Mouse (Mus musculus) c-Kit-positive CD71-negative TER-119-negative erythroid progenitor cells, embryonic 14.5 days (primary cell): ENCODE results near the gene Mllt1.

ENCODE experiments used
- DNase-seq: peaks from one replicate; pipeline ENCODE4 v3.0.0-alpha.2; 2013; ENCODE audit warnings: low read depth

Mllt1 gene

DNA sequence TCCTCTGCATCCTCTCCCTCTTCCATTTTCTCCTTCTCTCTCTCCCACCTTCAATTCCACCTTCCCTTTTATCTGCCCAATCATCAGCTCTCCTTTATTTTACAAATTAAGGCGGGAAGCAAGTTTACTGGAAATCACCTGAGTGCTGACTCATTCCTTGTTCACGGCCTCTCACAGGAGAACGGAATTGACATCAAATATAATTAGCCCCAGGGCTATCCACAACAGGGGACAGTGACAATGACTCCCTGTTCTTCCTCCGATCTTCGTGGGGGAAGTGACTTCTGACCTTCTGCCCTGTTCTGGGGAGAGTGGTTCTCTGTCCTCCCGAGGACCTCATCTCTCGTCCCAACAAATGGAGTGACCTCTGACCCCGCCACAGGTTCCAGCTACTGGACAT lies 58.2 kb downstream of the Mllt1 start:
- no peak for DNase-seq

DNA sequence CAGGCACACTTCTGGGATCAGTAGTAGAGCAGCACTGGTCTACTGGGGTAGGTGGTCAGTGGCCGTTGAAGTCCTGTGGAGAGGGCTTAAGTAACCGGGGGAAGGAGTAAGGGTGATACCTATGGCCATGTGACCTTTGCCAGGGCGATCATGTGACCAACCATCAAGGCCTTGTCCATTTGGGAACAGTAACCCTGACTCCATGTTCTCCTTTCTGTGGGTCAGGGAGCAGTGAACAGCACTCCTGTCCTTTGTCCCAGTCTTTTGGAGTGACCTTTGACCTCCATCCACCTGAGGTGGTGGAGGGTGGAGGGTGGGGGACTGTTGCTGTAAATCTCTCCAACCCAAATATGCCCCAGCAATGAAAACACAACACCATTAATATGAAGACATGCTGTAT lies 58.8 kb downstream of the Mllt1 start:
- no peak for DNase-seq

DNA sequence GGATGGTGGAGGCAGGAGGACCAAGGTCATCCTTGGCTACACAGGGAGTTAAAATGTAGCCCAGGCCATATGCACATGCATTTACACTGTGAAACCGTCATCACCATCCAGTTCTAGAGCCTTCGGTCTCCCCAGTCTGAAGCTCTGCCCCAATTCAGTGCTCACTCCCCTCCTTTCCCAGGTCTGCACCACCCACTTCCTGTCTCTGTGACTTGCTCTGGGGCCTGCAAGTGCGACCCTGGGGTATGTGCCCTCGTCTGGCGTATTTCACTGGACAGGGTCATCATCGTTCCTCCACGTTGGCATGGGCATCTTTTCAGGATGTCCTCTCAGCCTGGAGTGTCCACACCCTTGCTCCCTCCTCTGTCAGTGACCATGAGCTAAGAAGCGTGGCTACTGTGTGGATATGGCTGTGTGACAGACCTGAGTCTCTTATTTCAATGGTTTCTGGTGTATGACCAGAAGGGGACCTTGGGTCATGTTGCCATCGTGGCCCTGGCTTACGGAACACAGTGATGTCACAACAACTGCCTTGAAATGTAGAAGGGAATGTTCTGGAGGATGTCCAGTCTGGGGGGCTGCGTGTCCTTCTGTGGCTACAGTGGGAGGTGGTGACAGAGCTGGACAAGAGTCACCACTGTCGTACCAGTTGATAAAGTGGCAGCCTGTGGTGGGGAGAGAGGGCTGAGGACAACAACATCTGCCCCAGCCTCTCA lies 60.1 kb downstream of the Mllt1 start, which contains the start of gene 1700061G19Rik:
Gene 1700061G19Rik, plus strand, starts transcription at position 542 of the 716 bp plus-strand sequence.
- no peak for DNase-seq

DNA sequence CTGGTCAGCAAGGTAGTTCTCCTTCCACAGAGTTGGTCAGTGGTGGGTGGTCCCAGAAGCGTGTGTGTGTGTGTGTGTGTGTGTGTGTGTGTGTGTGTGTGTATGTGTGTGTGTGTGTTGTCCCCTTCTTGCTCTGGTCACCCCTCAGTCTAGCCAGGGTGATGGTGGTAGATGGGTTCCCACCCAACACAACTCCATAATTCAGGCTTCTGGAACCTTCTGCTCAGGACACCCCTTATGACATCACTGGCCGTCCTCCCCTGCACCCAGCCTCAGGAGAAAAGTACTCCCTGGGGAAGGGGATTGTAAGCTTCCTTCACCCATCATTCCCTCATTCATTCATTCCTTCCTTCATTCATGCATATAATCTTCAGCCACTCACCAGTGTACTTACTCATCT lies 61.0 kb downstream of the Mllt1 start, which contains the start of gene Acsbg2:
Gene Acsbg2, minus strand, starts transcription at position 211 of the 400 bp plus-strand sequence.
- DNase-seq, result no peak

DNA sequence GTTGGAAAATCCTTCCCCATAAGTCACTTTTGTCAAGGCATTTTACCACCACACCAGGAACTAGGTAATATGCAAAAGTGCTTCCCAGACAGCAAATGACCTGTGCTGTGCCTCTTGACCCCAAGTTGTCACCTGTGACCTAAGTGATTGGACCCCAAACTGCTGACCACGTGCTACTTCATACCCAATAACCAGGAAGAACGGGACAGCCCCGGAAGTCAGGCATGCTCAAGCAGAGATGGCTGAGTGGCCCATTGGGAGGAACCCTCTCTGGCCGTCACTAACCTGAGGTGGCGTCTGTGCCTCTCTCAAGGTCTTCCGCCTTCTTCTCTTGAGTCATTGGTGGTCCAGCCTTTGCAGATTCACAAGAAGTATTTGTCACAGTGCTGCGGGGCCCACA lies 62.7 kb downstream of the Mllt1 start:
- no peak for DNase-seq

DNA sequence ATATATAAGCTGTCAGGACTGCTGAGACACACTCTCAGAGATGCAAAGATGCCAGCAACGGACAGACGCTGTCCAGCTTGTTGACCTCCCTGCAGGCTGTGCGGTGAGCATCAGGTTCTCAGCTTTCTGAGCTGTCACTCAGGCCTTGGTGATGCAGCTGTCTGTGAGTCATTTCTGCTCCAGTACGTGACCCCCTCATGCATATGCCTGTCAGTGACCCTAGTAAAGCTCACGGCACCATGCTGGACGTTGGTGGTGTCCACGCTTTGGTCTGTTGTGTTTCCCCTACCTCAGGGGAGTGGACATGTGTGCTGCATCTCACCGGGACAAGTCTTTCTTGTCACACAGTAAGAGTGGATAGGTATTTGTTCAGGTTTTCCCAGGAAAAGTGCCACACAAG lies 63.4 kb downstream of the Mllt1 start:
- DNase-seq, result no peak

DNA sequence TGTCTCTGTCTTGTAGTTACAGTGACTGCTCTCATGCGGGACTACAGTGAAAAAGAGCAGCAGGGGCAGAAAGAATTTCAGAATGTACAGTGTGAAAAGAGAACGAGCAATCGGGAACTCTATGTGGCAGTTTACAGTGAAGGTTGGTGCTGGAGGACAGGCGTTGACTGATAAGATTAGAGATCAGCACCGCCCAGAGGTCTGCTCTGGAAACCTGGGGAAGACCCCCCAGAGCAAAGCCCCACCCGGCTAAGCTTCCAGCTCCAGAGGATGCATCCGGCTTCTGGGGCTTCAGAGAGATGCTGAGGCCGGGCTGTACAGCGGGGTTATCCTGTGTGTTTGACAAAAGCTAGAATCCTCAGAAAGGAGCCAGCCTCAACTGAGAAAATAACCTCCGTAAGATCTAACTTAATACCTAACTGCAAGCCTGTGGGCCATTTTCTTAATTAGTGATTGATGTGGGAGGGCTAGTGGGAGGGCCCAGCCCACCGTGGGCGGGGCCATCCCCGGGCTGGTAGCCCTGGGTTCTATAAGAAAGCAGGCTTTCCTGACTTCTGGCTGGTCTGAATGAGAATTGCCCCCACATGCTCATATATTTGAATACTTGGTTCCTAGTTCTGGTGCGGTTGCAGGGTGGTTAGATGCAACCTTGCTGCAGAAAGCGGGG lies 64.8 kb downstream of the Mllt1 start:
- DNase-seq, result no peak

DNA sequence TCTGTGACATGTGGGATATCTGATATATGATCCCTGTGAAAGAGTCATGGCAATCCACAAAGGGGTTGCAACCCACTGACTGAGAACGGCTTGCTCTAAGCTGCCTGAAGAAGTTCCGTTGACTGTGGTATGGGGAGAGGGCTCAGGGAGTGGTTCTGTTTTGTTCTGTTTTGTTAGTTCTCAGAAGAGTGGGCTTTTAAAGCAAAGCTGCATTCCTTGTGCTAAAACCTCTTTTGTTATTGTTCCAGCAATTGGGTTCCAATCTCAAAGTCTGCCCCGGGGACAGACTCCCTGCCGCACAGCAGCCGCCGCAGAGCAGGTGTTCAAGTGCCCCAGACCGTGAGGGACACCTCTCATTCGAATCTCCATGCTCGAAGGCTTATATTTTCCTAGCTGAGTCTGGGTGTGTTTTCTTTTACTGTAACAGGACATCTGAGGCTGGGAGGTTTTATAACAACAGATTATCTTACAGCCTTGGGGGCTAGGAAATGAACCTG lies 65.7 kb downstream of the Mllt1 start:
- no peak for DNase-seq

DNA sequence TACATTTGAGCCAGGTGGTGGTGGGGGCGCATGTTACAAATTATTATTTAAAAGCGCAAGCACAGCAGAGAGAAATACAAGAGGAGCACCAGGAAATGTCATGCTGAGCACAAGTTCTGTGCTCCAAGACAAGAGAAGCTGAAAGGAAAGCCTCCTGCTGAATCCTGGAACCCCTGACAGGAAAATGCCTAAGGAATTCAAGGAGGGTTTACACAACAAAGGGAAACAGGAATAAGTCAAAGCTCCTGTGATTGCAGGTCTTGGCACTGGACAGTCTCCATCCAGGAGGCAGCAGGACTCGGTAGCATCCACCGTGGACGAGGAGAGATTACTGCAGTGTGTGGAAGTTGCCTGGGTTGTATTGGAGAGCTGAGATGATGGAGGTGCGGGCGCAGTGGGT lies 69.1 kb downstream of the Mllt1 start:
- DNase-seq, result no peak

DNA sequence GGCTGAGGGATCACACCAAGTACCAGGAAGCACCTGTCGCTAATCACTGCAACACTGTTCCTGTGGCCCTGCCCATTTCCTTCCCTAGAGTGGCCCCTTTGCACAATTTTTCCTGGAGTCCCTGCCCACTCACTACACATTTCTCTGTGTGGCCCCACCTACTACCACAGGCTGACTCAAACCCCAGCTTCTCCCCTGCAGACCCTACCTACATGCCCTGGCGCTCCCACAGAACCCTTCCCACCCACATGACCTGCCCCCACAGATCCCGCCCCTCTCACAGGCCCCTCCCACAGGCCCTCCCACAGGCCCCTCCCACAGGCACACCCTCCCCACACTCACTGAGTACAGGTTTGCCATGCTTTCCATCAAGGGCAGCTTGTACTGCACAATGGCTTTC lies 74.0 kb downstream of the Mllt1 start:
- peak; percentile 67 for DNase-seq

DNA sequence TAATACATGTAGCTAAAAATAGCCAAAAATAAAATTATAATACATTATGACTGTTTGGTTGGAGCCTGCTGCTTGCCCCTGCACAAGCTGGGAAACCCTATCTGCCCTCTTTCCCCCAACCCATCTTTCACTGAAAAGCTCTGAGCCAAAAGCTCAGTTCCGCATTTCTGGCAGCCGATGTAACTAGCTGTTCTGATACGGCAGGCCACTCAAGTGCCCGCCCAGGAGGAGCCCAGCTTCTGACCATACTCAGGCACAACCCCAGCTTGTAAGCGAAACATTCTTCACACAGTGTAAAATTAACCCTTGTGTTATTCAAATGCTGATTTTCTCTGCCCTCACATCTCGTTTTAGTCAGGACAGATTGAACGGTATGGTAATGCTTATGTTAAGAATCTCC lies 76.3 kb downstream of the Mllt1 start:
- DNase-seq, result peak; percentile 26

DNA sequence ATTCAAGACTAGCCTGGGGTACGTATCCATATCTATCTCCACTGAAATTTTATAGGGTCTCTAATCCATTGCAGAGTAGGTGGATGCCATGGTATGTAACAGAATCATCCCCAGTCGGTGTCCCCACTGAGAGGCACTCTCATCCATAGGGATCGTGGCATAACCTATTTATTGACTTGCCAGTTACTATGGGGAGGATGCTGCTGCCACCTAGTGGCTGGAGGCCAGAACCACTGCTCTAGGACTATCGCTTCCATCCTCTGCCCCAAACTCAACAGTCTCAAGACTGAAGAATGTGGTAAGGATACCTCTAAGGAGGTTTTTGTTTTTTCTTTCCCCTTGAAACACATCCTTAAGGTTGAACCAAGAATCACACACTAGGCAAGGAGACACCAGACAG lies 77.0 kb downstream of the Mllt1 start:
- DNase-seq, result peak; percentile 64

DNA sequence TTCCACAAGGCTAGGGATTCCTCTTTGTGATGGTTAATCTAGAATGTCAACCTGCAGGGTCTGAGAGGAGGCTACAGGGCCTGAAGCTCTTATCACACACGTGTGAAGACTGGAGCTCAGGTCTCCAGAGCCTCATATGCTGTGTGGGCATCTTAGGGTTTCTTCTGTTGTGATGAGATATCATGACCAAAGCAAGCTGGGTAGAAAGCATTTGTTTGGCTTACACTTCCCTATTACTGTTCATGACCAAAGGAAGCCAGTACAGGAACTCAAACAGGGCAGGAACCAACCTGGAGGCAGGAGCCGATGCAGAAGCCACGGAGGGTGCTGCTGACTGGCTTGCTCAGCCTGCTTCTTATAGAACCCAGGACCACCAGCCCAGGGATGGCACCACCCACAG lies 79.8 kb downstream of the Mllt1 start:
- no peak for DNase-seq

DNA sequence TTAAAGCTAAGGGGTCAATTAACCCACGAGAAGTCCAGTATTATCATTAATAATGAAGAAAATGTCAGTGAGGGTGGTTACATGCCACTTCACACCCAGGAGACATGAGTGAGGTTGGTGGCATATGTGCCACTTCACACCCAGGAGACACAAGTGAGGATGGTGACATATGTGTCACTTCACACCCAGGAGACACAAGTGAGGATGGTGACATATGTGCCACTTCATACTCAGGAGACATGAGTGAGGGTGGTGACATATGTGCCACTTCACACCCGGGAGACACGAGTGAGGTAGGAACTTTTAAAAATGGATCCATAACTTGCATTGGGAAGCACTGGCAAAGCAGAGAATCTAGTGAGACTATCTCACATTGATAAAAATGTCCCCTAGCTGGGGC lies 84.0 kb downstream of the Mllt1 start:
- no peak for DNase-seq

DNA sequence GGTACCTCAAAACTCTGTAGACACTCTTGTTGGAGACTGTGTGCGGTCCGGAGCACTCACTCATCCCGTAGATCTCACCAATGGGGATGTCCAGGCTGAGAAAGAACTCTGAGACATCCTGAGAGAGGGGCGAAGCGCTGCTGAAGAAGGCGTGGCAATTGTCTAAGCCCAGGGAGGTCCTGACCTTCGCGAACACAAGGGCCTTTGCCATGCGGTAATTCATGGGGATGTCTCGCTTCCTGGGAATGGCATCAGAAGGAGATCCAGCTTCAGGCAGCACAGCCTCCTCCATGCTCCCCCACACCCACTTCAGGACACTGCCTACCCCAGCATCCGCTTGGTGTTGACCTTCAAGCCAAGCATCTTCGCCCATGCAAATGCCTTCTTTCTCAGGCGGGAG lies 85.5 kb downstream of the Mllt1 start:
- no peak for DNase-seq

DNA sequence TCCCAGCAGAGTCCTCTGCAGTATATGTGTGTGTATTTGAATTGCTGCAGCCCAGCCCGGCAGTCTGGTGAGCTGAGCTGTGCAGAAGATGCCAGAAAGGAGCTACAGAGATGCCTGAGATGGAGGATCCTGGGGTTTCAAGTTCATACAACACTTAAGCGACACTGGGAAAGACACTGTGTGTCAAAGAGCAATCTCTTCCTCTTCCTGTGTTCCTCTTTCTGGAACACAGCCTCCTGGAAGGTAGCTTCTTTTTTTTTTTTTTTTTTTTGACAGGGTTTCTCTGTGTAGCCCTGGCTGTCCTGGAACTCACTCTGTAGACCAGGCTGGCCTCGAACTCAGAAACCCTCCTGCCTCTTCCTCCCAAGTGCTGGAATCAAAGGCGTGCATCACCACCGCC lies 86.4 kb downstream of the Mllt1 start:
- no peak for DNase-seq

DNA sequence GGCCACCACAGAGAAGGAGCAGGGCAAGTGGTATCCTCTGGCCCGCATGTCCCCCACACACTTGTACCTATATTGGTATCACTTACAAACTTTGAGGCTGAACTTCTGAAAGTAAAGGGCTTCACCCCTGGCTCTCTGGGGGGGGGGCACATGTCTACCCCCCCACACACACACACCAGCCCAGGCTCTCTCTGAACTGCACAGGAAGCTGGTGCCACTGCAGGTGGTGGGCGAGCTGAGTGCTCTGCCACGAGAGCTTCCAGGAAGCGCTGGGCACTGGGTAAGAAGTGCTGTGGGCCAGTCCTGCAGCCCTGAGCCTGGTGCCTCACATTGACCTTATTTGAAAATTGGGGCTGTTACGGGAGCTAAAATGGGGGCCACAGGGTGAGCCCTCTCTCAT lies 91.5 kb downstream of the Mllt1 start:
- DNase-seq, result no peak
